Mouse (Mus musculus) liver, embryonic 15.5 days (tissue): ENCODE results near the gene Ccl22. TPM values are rescaled to one million over a fixed set of nuclear protein-coding genes. Genes with fewer than 3 reads are reported as not detected.

Experiments used
- ATAC-seq: fragments of 200-750 bp; cut with Nextera tagmentation; 2 replicates; pipeline ENCODE4 v1.8.0; 2017; ENCODE audit warnings: moderate number of reproducible peaks, mild to moderate bottlenecking, moderate library complexity; ENCODE audit not compliant: insufficient read depth
- H3K27ac ChIP-seq: fragments of 300-500 bp; sonication (generic); replicated peaks from 2 replicates; pipeline ENCODE4 v1.5.1; 2015; ENCODE audit warnings: mild to moderate bottlenecking, inconsistent platforms
- H3K27me3 ChIP-seq: fragments of 300-500 bp; sonication (generic); 2 replicates; pipeline ENCODE4 v1.6.1; 2015; ENCODE audit warnings: mild to moderate bottlenecking, inconsistent platforms
- H3K36me3 ChIP-seq: fragments of 300-500 bp; sonication (generic); replicated peaks from 2 replicates; pipeline ENCODE4 v1.6.1; 2015; ENCODE audit warnings: moderate library complexity, mild to moderate bottlenecking, inconsistent platforms
- H3K4me1 ChIP-seq: fragments of 300-500 bp; sonication (generic); replicated peaks from 2 replicates; pipeline ENCODE4 v1.6.1; 2015; ENCODE audit warnings: inconsistent platforms
- H3K4me2 ChIP-seq: fragments of 300-500 bp; sonication (generic); 2 replicates; pipeline ENCODE4 v1.6.1; 2015; ENCODE audit warnings: moderate library complexity, mild to moderate bottlenecking, inconsistent platforms
- H3K4me3 ChIP-seq: fragments of 300-500 bp; sonication (generic); replicated peaks from 2 replicates; pipeline ENCODE4 v1.5.1; 2015; ENCODE audit warnings: mild to moderate bottlenecking, inconsistent platforms
- H3K9ac ChIP-seq: fragments of 300-500 bp; sonication (generic); 2 replicates; pipeline ENCODE4 v1.6.1; 2015; ENCODE audit warnings: moderate library complexity, mild to moderate bottlenecking, inconsistent platforms
- H3K9me3 ChIP-seq: fragments of 300-500 bp; sonication (generic); replicated peaks from 2 replicates; pipeline ENCODE4 v1.6.1; 2016; ENCODE audit warnings: inconsistent platforms
- whole genome bisulfite sequencing: fragments of 180-500 bp; shearing (Covaris S2); methylation state at CpG from one replicate; pipeline ENCODE4 v1.1.7; 2015; ENCODE audit warnings: mixed read lengths; ENCODE audit not compliant: insufficient replicate concordance; 5-methylcytosine and 5-hydroxymethylcytosine counted together
- polyA plus RNA-seq: library from polyadenylated mRNA; unstranded; fragments of >200 nt; fragmentation: Nextera tagmentation; extraction: Ambion mirVana; gene quantifications from 2 replicates; pipeline ENCODE4 v1.2.1, GENCODE M21; 2015

Ccl22 gene
- 0.32 and 0.37 TPM in 2 replicates for polyA plus RNA-seq

DNA sequence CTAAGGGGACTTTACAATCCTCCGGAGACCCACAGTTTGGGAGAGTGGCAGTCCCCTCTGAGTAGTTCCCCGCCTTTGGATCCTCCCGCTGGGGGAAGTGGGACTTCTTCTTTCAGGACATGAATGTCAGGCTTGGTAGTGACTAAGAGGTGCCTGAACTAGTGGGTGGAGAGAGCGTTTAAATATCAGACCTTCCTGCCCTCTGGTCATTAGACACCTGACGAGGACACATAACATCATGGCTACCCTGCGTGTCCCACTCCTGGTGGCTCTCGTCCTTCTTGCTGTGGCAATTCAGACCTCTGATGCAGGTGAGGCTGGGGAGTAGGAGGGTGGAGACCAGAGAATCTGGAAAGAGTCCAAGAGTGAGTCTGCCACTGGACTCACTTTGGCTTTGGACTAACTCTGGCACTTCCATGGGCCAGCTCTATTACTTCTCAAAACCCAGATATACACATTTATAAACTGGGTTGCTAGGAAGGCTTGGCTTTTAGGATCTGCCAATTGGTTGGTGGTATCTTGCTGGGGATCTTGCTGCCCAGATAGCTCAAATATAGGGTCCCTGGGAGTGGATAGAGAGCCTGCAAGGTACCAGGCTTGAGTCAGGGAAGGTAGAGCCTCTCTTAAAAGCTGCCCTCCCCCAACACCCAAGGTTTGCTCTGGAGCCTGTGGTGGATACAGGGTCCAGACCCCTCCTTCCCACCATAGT lies at the start of gene Ccl22:
Ccl22 (plus strand) TSS at position 115 of the 709 bp plus-strand sequence.
- H3K9ac ChIP-seq = no peak within 1 kb of the TSS
- no peak within 1 kb of the TSS for H3K4me2 ChIP-seq
- peaks cover 50% of the 10 kb centered on the region for H3K27me3 ChIP-seq
- H3K4me3 ChIP-seq = no peak within 1 kb of the TSS
- ATAC-seq = no peak
- 65% methylated on average over 7 of the region's 7 CpGs for WGBS
- no peaks in the 10 kb centered on the region for H3K9me3 ChIP-seq
- H3K36me3 ChIP-seq = no peaks in the 10 kb centered on the region
- no peak within 1 kb of the TSS for H3K27ac ChIP-seq
- H3K4me1 ChIP-seq = peaks cover 17% of the 10 kb centered on the region

GRCm38 (mm10) chr8:94695994-94696384 lies 49.4 kb upstream of the Ccl22 start, which contains the start of gene Pllp:
Gene Pllp, minus strand, starts transcription at chr8:94696278.
- peak within 1 kb of the TSS; percentile 67 for H3K4me2 ChIP-seq
- H3K9ac ChIP-seq = no peak within 1 kb of the TSS
- no peaks in the 10 kb centered on the region for H3K36me3 ChIP-seq
- peak within 1 kb of the TSS; percentile 47 for H3K4me3 ChIP-seq
- H3K27ac ChIP-seq = no peak within 1 kb of the TSS
- H3K27me3 ChIP-seq = peaks cover 80% of the 10 kb centered on the region
- under 1% methylated on average over 41 of the region's 41 CpGs for WGBS
- ATAC-seq = peak; percentile 44; the same call in 1 of the 2 replicates
- peaks cover 13% of the 10 kb centered on the region for H3K4me1 ChIP-seq
- no peaks in the 10 kb centered on the region for H3K9me3 ChIP-seq

- H3K9me3 ChIP-seq = no peaks in the 10 kb centered on the region
- peaks cover 13% of the 10 kb centered on the region for H3K4me1 ChIP-seq
- H3K36me3 ChIP-seq = no peaks in the 10 kb centered on the region
- no peak overlapping the region for H3K4me2 ChIP-seq
- H3K4me3 ChIP-seq = peak overlapping the region; percentile 47; the same call in 1 of the 2 replicates
- no peak overlapping the region for H3K27ac ChIP-seq
- WGBS = 37% methylated on average over 3 of the region's 3 CpGs
- ATAC-seq = no peak
- peaks cover 76% of the 10 kb centered on the region for H3K27me3 ChIP-seq
- H3K9ac ChIP-seq = no peak overlapping the region
Observed at GRCm38 (mm10) chr8:94696566-94696965, 48.8 kb upstream of the Ccl22 start.

GRCm38 (mm10) chr8:94697956-94698355 lies 47.4 kb upstream of the Ccl22 start:
- no peak for ATAC-seq
- peaks cover 22% of the 10 kb centered on the region for H3K4me1 ChIP-seq

DNA sequence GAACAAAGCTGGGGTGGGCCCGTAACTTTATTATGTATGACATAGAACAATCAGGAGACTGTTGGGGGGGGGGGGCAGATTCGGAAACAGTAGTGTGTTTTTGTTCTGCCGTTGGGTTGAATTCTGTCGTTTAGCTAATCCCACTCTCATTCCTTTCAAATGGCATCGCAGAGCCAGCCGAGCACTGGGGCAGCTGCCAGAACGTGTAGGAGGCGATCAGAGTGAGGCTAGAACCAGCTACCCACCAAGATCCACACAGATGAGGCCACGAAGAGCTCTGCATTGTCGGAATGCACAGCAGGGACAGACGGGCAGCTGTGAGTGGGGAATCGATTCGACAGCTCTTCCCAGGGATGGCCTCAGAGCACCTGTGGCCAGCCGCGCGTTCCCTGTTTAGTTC lies 46.0 kb upstream of the Ccl22 start:
- 71% methylated on average over 16 of the region's 16 CpGs for WGBS
- peaks cover 49% of the 10 kb centered on the region for H3K27me3 ChIP-seq
- H3K4me1 ChIP-seq = peaks cover 31% of the 10 kb centered on the region
- no peak overlapping the region for H3K4me3 ChIP-seq
- no peaks in the 10 kb centered on the region for H3K9me3 ChIP-seq
- no peak for ATAC-seq
- H3K4me2 ChIP-seq = no peak overlapping the region
- no peak overlapping the region for H3K27ac ChIP-seq
- H3K9ac ChIP-seq = no peak overlapping the region
- no peaks in the 10 kb centered on the region for H3K36me3 ChIP-seq

More at GRCm38 (mm10) chr8:94697956-94698355, 47.4 kb upstream of the Ccl22 start:
- H3K9ac ChIP-seq = no peak overlapping the region
- H3K36me3 ChIP-seq = no peaks in the 10 kb centered on the region
- no peak overlapping the region for H3K4me3 ChIP-seq
- no peaks in the 10 kb centered on the region for H3K9me3 ChIP-seq
- H3K27ac ChIP-seq = no peak overlapping the region
- H3K27me3 ChIP-seq = peaks cover 63% of the 10 kb centered on the region
- H3K4me2 ChIP-seq = no peak overlapping the region
- 60% methylated on average over 6 of the region's 6 CpGs for WGBS

GRCm38 (mm10) chr8:94700421-94700935 lies 44.9 kb upstream of the Ccl22 start:
- H3K4me3 ChIP-seq = no peak overlapping the region
- WGBS = 51% methylated on average over 4 of the region's 4 CpGs
- no peak for ATAC-seq
- no peaks in the 10 kb centered on the region for H3K9me3 ChIP-seq
- no peak overlapping the region for H3K4me2 ChIP-seq
- H3K27ac ChIP-seq = no peak overlapping the region
- H3K4me1 ChIP-seq = peaks cover 35% of the 10 kb centered on the region
- no peaks in the 10 kb centered on the region for H3K36me3 ChIP-seq
- H3K27me3 ChIP-seq = peaks cover 43% of the 10 kb centered on the region
- H3K9ac ChIP-seq = no peak overlapping the region

GRCm38 (mm10) chr8:94702156-94702555 lies 43.2 kb upstream of the Ccl22 start:
- Histone ChIP-seq H3K27ac (no peak overlapping the region), H3K4me1 (peaks cover 43% of the 10 kb centered on the region), H3K9ac (no peak overlapping the region), H3K9me3 (no peaks in the 10 kb centered on the region), H3K4me3 (peak overlapping the region; percentile 66), H3K27me3 (peaks cover 32% of the 10 kb centered on the region), H3K36me3 (no peaks in the 10 kb centered on the region), H3K4me2 (peak overlapping the region; percentile 85)
- WGBS = 47% methylated on average over 3 of the region's 3 CpGs
- ATAC-seq = no peak

GRCm38 (mm10) chr8:94702844-94703813 lies 42.3 kb upstream of the Ccl22 start:
- WGBS = under 1% methylated on average over 35 of the region's 35 CpGs
- peak overlapping the region; percentile 66 for H3K4me3 ChIP-seq
- peak overlapping the region; percentile 65 for H3K27ac ChIP-seq
- H3K27me3 ChIP-seq = peaks cover 33% of the 10 kb centered on the region
- H3K4me1 ChIP-seq = peaks cover 43% of the 10 kb centered on the region
- peak overlapping the region; percentile 58 for H3K9ac ChIP-seq
- peak overlapping the region; percentile 85 for H3K4me2 ChIP-seq
- ATAC-seq = peak; percentile 84
- H3K36me3 ChIP-seq = no peaks in the 10 kb centered on the region
- H3K9me3 ChIP-seq = no peaks in the 10 kb centered on the region

DNA sequence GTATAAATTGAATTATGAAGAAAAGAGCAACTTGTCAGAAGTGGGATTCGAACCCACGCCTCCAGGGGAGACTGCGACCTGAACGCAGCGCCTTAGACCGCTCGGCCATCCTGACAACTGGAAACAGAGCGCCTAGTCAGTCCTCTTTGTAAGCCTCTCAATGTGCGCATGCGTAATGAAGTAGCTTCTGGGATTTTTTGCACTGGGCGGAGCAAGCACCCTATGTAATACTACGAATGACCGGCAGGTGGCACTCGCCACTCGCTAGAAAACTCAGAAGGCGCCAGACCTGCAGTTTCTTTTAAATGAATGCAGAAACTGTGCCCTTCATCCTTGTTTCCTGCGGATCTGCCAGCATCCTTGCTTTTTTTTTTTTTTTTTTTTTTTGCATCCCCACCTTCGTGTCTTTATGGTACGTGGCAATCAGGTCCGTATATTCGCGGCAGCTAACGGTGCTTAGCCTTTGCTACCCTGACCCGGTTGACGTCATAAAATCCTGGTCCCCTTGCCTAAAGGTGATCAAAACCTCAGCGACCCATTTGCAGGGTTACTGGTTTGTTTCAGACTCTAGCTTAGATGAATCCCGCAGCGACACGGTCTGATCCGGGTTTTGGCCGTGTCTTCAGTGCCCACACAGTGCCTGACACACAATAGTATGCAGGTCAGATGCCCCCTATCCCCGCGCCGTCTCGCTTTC lies 41.3 kb upstream of the Ccl22 start:
- H3K9ac ChIP-seq = peak overlapping the region; percentile 56
- peak overlapping the region; percentile 85 for H3K4me2 ChIP-seq
- H3K4me1 ChIP-seq = peaks cover 43% of the 10 kb centered on the region
- H3K36me3 ChIP-seq = no peaks in the 10 kb centered on the region
- H3K27ac ChIP-seq = no peak overlapping the region
- H3K4me3 ChIP-seq = peak overlapping the region; percentile 58
- under 1% methylated on average over 35 of the region's 35 CpGs for WGBS
- H3K27me3 ChIP-seq = peaks cover 33% of the 10 kb centered on the region
- ATAC-seq = peak; percentile 87
- no peaks in the 10 kb centered on the region for H3K9me3 ChIP-seq

GRCm38 (mm10) chr8:94704669-94704984 lies 40.8 kb upstream of the Ccl22 start:
- Histone ChIP-seq H3K36me3 (no peaks in the 10 kb centered on the region), H3K9me3 (no peaks in the 10 kb centered on the region), H3K4me2 (peak overlapping the region; percentile 85), H3K27ac (no peak overlapping the region), H3K27me3 (peaks cover 33% of the 10 kb centered on the region), H3K4me3 (peak overlapping the region; percentile 58), H3K4me1 (peaks cover 43% of the 10 kb centered on the region), H3K9ac (peak overlapping the region; percentile 56)
- whole genome bisulfite sequencing = 10% methylated on average over 9 of the region's 9 CpGs
- no peak for ATAC-seq
